Mouse (Mus musculus): ENCODE results near the gene Slc6a8.

Slc6a8 gene

GRCm38 (mm10) chrX:73676668-73677067, 3.7 kb downstream of the Slc6a8 start:
- ATAC-seq (ENCODE audit: insufficient number of reproducible peaks, low FRiP score, low TSS enrichment): no peak

GRCm38 (mm10) chrX:73684156-73684555, 11.2 kb downstream of the Slc6a8 start:
- no peak for ATAC-seq (ENCODE audit: insufficient number of reproducible peaks, low FRiP score, low TSS enrichment)

DNA sequence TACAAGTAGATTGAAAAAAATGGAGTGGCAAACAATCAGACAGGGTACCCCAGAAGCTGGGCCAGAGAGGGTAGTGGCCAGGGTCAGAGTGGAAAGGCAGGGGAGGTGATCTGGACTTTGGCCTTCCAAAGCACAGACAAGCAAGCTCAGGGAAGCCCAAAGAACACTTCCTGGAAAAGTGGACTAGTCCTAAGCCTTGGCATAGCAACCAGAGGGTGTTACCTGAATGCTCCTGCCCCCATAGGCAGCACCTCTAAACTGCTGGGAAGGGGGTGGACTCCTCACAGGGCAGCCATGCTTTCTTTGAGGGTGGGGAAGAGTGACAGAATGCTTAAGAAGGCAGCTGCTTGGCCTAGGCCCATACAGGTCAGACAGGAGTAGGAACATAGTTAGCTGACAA, 12.0 kb downstream of the Slc6a8 start:
- ATAC-seq (ENCODE audit: insufficient number of reproducible peaks, low FRiP score, low TSS enrichment): no peak

GRCm38 (mm10) chrX:73685629-73686028, 12.7 kb downstream of the Slc6a8 start:
- peak; percentile 26; the same call in 1 of the 2 replicates for ATAC-seq (ENCODE audit: insufficient number of reproducible peaks, low FRiP score, low TSS enrichment)

DNA sequence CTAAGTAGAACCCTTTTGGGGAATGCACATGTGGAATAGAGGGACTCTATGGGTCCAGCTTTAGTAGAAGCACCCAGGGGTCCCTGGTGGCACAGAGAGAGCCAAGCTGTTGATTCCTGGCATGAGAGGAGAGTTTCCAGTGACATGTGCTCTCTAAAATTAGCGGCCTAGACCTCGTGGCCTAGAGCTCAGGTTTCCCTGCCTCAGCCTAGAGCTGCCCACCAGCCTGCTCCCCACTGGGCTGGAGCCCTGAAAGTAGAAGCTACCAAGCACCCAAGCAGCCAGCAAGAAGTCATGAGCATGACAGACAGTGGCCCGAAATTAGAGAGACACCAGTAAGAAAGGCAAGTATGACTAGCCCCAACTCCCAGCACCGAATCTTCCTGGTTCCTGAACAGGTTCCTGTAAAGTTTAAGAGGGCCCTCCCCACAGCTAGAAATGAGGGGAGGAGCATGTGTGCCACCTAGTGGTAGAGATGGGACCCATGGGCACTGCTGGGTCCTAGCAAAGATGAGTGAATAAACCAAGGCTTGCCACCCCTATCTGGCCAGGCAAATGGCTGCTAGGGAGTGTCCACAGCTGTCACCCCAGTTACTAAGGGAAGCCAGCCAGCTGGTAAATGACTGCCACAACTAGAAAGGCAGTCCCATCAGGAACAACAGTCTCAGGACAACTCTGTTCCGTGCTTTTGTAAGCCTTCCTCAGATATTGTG, 18.1 kb downstream of the Slc6a8 start:
- peak; percentile 64 for ATAC-seq (ENCODE audit: insufficient number of reproducible peaks, low FRiP score, low TSS enrichment)

GRCm38 (mm10) chrX:73700472-73700871, 27.5 kb downstream of the Slc6a8 start:
- ATAC-seq (ENCODE audit: insufficient number of reproducible peaks, low FRiP score, low TSS enrichment): no peak

- ATAC-seq (ENCODE audit: insufficient number of reproducible peaks, low FRiP score, low TSS enrichment): peak; percentile 42
These were observed 42.6 kb downstream of the Slc6a8 start for GRCm38 (mm10) chrX:73715476-73716108.

DNA sequence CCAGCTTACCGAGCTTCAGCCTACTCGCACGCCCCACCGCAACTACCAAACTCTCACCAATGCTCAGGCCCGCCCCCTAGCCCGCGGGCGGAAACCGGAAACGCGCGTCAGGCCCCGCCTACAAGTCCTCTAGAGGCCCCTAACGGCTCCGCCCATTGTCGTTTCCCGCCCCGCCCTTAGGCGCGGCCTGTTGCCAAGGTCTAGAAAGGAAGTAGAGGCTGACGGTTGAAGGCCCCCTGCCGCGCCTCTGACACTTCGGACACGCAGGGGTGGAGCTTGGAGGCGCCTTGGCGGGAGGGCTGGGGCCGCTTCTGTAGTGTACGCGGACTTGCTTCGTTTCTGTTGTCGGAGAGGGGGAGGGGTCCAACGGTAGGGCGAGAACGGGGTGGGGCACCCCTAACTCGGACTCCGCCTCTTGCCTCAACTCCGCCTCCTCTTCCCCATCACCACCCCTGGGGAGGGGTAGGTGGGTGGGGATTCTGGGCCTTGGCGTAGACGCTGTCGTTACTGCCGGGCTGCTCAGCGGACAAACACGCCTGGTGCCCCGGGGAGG, 43.2 kb downstream of the Slc6a8 start, which contains the start of the genes Bcap31 and Abcd1:
Gene Bcap31 (minus strand): TSS at position 67 of the 553 bp plus-strand sequence.
Gene Abcd1 (plus strand): TSS at position 489 of the 553 bp plus-strand sequence.
- ATAC-seq (ENCODE audit: insufficient number of reproducible peaks, low FRiP score, low TSS enrichment): peak; percentile 74

DNA sequence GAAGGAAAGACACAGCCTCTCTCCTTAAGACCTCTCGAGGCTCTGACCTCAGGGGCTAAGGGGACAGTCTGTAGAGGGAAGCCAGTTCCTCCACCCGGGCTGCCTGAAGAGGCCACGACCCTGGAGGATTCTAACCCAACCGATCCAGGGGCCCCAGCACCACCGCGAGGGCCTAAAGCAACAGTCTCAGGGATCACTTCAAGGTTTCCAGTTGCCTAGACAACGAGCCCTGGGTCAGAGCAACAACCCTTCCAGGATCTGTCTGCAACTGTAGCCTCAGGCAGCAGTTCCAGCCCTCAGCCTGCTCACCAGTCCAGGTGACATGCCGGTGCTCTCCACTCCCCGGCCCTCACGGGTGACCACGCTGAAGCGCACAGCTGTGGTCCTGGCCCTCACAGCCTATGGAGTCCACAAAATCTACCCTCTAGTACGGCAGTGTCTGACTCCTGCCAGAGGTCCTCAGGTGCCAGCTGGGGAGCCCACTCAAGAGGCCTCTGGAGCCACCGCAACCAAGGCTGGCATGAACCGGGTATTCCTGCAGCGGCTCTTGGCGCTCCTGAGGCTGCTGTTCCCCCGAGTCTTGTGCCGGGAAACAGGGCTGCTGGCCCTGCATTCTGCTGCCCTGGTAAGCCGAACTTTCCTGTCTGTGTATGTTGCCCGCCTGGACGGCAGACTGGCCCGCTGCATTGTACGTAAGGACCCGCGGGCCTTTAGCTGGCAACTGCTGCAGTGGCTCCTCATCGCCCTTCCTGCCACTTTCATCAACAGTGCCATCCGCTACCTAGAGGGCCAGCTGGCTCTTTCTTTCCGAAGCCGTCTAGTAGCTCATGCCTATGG, 44.0 kb downstream of the Slc6a8 start:
- ATAC-seq (ENCODE audit: insufficient number of reproducible peaks, low FRiP score, low TSS enrichment): peak; percentile 40; the same call in 1 of the 2 replicates

DNA sequence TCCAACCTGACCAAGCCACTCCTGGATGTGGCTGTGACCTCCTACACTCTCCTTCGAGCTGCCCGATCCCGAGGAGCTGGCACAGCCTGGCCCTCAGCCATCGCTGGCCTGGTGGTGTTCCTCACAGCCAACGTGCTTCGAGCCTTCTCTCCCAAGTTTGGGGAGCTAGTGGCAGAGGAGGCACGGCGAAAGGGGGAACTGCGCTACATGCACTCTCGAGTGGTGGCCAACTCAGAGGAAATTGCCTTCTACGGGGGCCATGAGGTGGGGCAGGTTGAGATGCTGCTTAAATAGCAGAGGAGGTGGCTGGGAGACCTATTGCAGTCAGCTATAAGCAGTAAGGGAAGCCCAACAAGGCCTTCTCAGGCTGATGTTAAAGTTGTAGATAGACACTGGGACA, 44.7 kb downstream of the Slc6a8 start:
- no peak for ATAC-seq (ENCODE audit: insufficient number of reproducible peaks, low FRiP score, low TSS enrichment)

DNA sequence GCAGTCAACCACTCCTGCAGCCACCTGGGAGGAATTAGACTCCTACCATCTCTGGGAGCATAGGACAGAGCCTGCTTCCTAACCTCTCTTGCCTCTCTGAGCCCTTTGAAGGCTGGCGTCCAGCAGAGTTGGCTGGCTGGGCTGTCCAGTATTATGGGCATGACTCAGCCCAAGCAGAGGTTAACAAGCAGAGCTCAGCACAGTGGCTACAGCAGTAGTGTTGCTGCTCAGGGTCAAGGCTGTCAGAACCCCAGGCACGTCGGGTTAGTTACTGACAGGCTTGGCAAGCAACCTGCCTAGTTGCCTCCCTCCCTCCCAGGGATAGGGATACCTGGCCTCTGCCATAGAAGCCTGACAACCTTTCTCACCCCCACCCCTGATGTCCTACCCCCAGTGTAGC, 45.3 kb downstream of the Slc6a8 start:
- no peak for ATAC-seq (ENCODE audit: insufficient number of reproducible peaks, low FRiP score, low TSS enrichment)

- ATAC-seq (ENCODE audit: insufficient number of reproducible peaks, low FRiP score, low TSS enrichment): no peak
These were observed 45.9 kb downstream of the Slc6a8 start for GRCm38 (mm10) chrX:73718686-73719362.

GRCm38 (mm10) chrX:73730908-73731307, 58.0 kb downstream of the Slc6a8 start:
- ATAC-seq (ENCODE audit: insufficient number of reproducible peaks, low FRiP score, low TSS enrichment): no peak

Data from cerebellum, adult (tissue).